Mouse (Mus musculus): ENCODE measurements around the gene Trh. TPM values are rescaled to one million over a fixed set of nuclear protein-coding genes. Genes with fewer than 3 reads are reported as not detected.
A peak's percentile ranks its signal among the peaks of the same experiment; 100 is the strongest.

Gene Trh
- total and polyA plus RNA-seq, 2 experiments = not detected

- H3K27me3 ChIP-seq (ENCODE audit: control insufficient read depth, insufficient read depth, low read length) = no peaks in the 10 kb centered on the region
- no peak for TF ChIP-seq POLR2A (IDR thresholded peaks at IDR 0.05; ENCODE audit: extremely low read depth, insufficient read depth, low read length)
- no peak for TF ChIP-seq CTCF (IDR thresholded peaks at IDR 0.05; ENCODE audit: low read depth, low read length)
- H3K36me3 ChIP-seq (ENCODE audit: control insufficient read depth, insufficient read depth, low read length) = no peaks in the 10 kb centered on the region
- no peaks in the 10 kb centered on the region for H3K4me1 ChIP-seq (ENCODE audit: control insufficient read depth, insufficient read depth, low read length)
- DNase-seq (ENCODE audit: extremely low read depth, low read depth, low spot score) = no peak
- no peaks in the 10 kb centered on the region for H3K79me2 ChIP-seq (ENCODE audit: control insufficient read depth, insufficient read depth, low read length)
- WGBS = 70% methylated on average over 4 of the region's 4 CpGs
- H3K27ac ChIP-seq (replicated peaks; ENCODE audit: insufficient read depth, low read depth, low read length) = no peak overlapping the region
- H3K9ac ChIP-seq (ENCODE audit: low read depth, low read length) = no peak overlapping the region
- H3K4me3 ChIP-seq (ENCODE audit: insufficient read depth, low read depth, low read length) = no peak overlapping the region
Observed at GRCm38 (mm10) chr6:92231762-92232161, 12.7 kb downstream of the Trh start.

- Histone ChIP-seq H3K4me3 (ENCODE audit: insufficient read depth, low read depth, low read length) (no peak overlapping the region), H3K27ac (replicated peaks; ENCODE audit: insufficient read depth, low read depth, low read length) (no peak overlapping the region), H3K9ac (ENCODE audit: low read depth, low read length) (no peak overlapping the region), H3K79me2 (ENCODE audit: control insufficient read depth, insufficient read depth, low read length) (no peaks in the 10 kb centered on the region), H3K36me3 (ENCODE audit: control insufficient read depth, insufficient read depth, low read length) (no peaks in the 10 kb centered on the region), H3K4me1 (ENCODE audit: control insufficient read depth, insufficient read depth, low read length) (no peaks in the 10 kb centered on the region), H3K27me3 (ENCODE audit: control insufficient read depth, insufficient read depth, low read length) (no peaks in the 10 kb centered on the region)
- 35% methylated on average over 1 of the region's 1 CpGs for WGBS
- TF ChIP-seq CTCF (IDR thresholded peaks at IDR 0.05; ENCODE audit: low read depth, low read length) = no peak
- TF ChIP-seq POLR2A (IDR thresholded peaks at IDR 0.05; ENCODE audit: extremely low read depth, insufficient read depth, low read length) = no peak
- DNase-seq (ENCODE audit: extremely low read depth, low read depth, low spot score) = no peak
Observed at GRCm38 (mm10) chr6:92231356-92231755, 13.1 kb downstream of the Trh start.

- Histone ChIP-seq H3K27ac (replicated peaks; ENCODE audit: insufficient read depth, low read depth, low read length) (no peak overlapping the region), H3K27me3 (ENCODE audit: control insufficient read depth, insufficient read depth, low read length) (no peaks in the 10 kb centered on the region), H3K4me3 (ENCODE audit: insufficient read depth, low read depth, low read length) (no peak overlapping the region), H3K4me1 (ENCODE audit: control insufficient read depth, insufficient read depth, low read length) (no peaks in the 10 kb centered on the region), H3K79me2 (ENCODE audit: control insufficient read depth, insufficient read depth, low read length) (no peaks in the 10 kb centered on the region), H3K36me3 (ENCODE audit: control insufficient read depth, insufficient read depth, low read length) (no peaks in the 10 kb centered on the region), H3K9ac (ENCODE audit: low read depth, low read length) (no peak overlapping the region)
- no peak for TF ChIP-seq POLR2A (IDR thresholded peaks at IDR 0.05; ENCODE audit: extremely low read depth, insufficient read depth, low read length)
- no peak for TF ChIP-seq CTCF (IDR thresholded peaks at IDR 0.05; ENCODE audit: low read depth, low read length)
- WGBS = 87% methylated on average over 2 of the region's 2 CpGs
- DNase-seq (ENCODE audit: extremely low read depth, low read depth, low spot score) = no peak
Observed at GRCm38 (mm10) chr6:92229586-92229985, 14.9 kb downstream of the Trh start.

- no peak overlapping the region for H3K4me3 ChIP-seq (ENCODE audit: insufficient read depth, low read depth, low read length)
- H3K27ac ChIP-seq (replicated peaks; ENCODE audit: insufficient read depth, low read depth, low read length) = no peak overlapping the region
- H3K9ac ChIP-seq (ENCODE audit: low read depth, low read length) = no peak overlapping the region
- DNase-seq (ENCODE audit: extremely low read depth, low read depth, low spot score) = no peak
- no peaks in the 10 kb centered on the region for H3K36me3 ChIP-seq (ENCODE audit: control insufficient read depth, insufficient read depth, low read length)
- no peaks in the 10 kb centered on the region for H3K79me2 ChIP-seq (ENCODE audit: control insufficient read depth, insufficient read depth, low read length)
- H3K4me1 ChIP-seq (ENCODE audit: control insufficient read depth, insufficient read depth, low read length) = no peaks in the 10 kb centered on the region
- H3K27me3 ChIP-seq (ENCODE audit: control insufficient read depth, insufficient read depth, low read length) = no peaks in the 10 kb centered on the region
- TF ChIP-seq POLR2A (IDR thresholded peaks at IDR 0.05; ENCODE audit: extremely low read depth, insufficient read depth, low read length) (no peak), CTCF (IDR thresholded peaks at IDR 0.05; ENCODE audit: low read depth, low read length) (no peak)
Observed at GRCm38 (mm10) chr6:92229103-92229502, 15.3 kb downstream of the Trh start.

- no peaks in the 10 kb centered on the region for H3K36me3 ChIP-seq (ENCODE audit: control insufficient read depth, insufficient read depth, low read length)
- no peak for DNase-seq (ENCODE audit: extremely low read depth, low read depth, low spot score)
- TF ChIP-seq CTCF (IDR thresholded peaks at IDR 0.05; ENCODE audit: low read depth, low read length) (no peak), POLR2A (IDR thresholded peaks at IDR 0.05; ENCODE audit: extremely low read depth, insufficient read depth, low read length) (no peak)
- H3K27ac ChIP-seq (replicated peaks; ENCODE audit: insufficient read depth, low read depth, low read length) = no peak overlapping the region
- H3K4me1 ChIP-seq (ENCODE audit: control insufficient read depth, insufficient read depth, low read length) = peaks cover 6% of the 10 kb centered on the region; the same call in 1 of the 2 replicates
- no peak overlapping the region for H3K9ac ChIP-seq (ENCODE audit: low read depth, low read length)
- 83% methylated on average over 1 of the region's 1 CpGs for WGBS
- H3K4me3 ChIP-seq (ENCODE audit: insufficient read depth, low read depth, low read length) = no peak overlapping the region
- H3K27me3 ChIP-seq (ENCODE audit: control insufficient read depth, insufficient read depth, low read length) = no peaks in the 10 kb centered on the region
- H3K79me2 ChIP-seq (ENCODE audit: control insufficient read depth, insufficient read depth, low read length) = no peaks in the 10 kb centered on the region
Observed at GRCm38 (mm10) chr6:92224981-92225380, 19.5 kb downstream of the Trh start.

- H3K36me3 ChIP-seq (ENCODE audit: control insufficient read depth, insufficient read depth, low read length) = no peaks in the 10 kb centered on the region
- TF ChIP-seq POLR2A (IDR thresholded peaks at IDR 0.05; ENCODE audit: extremely low read depth, insufficient read depth, low read length) (no peak), CTCF (IDR thresholded peaks at IDR 0.05; ENCODE audit: low read depth, low read length) (no peak)
- H3K27ac ChIP-seq (replicated peaks; ENCODE audit: insufficient read depth, low read depth, low read length) = no peak overlapping the region
- no peaks in the 10 kb centered on the region for H3K79me2 ChIP-seq (ENCODE audit: control insufficient read depth, insufficient read depth, low read length)
- 37% methylated on average over 3 of the region's 3 CpGs for WGBS
- peaks cover 6% of the 10 kb centered on the region; the same call in 1 of the 2 replicates for H3K4me1 ChIP-seq (ENCODE audit: control insufficient read depth, insufficient read depth, low read length)
- no peak overlapping the region for H3K4me3 ChIP-seq (ENCODE audit: insufficient read depth, low read depth, low read length)
- no peak overlapping the region for H3K9ac ChIP-seq (ENCODE audit: low read depth, low read length)
- no peaks in the 10 kb centered on the region for H3K27me3 ChIP-seq (ENCODE audit: control insufficient read depth, insufficient read depth, low read length)
- DNase-seq (ENCODE audit: extremely low read depth, low read depth, low spot score) = peak; percentile 29
Observed at GRCm38 (mm10) chr6:92222021-92222420, 22.4 kb downstream of the Trh start.
